Mouse (Mus musculus) hindbrain, embryonic 10.5 days (tissue): ENCODE data around the gene Nme4. TPM values are rescaled to one million over a fixed set of nuclear protein-coding genes. Genes with fewer than 3 reads are reported as not detected.
A peak's percentile ranks its signal among the peaks of the same experiment; 100 is the strongest.

ENCODE experiments used
- DNase-seq: peaks from one replicate; pipeline ENCODE4 v3.0.0-alpha.2; 2017; ENCODE audit warnings: low spot score
- H3K27ac ChIP-seq: fragments of 300-500 bp; sonication (generic); 2 replicates; pipeline ENCODE4 v1.5.1; 2016; ENCODE audit warnings: mild to moderate bottlenecking, moderate library complexity
- H3K27me3 ChIP-seq: fragments of 300-500 bp; sonication (generic); 2 replicates; pipeline ENCODE4 v1.6.1; 2016; ENCODE audit warnings: mild to moderate bottlenecking; ENCODE audit not compliant: poor library complexity, insufficient read depth, severe bottlenecking
- H3K36me3 ChIP-seq: fragments of 300-500 bp; sonication (generic); 2 replicates; pipeline ENCODE4 v1.6.1; 2016; ENCODE audit warnings: mild to moderate bottlenecking, moderate library complexity
- H3K4me1 ChIP-seq: fragments of 300-500 bp; sonication (generic); replicated peaks from 2 replicates; pipeline ENCODE4 v1.6.1; 2016; ENCODE audit warnings: mild to moderate bottlenecking
- H3K4me3 ChIP-seq: fragments of 300-500 bp; sonication (generic); 2 replicates; pipeline ENCODE4 v1.5.1; 2016; ENCODE audit warnings: mild to moderate bottlenecking, moderate library complexity
- H3K9me3 ChIP-seq: fragments of 300-500 bp; sonication (generic); 2 replicates; pipeline ENCODE4 v1.6.1; 2016; ENCODE audit warnings: mild to moderate bottlenecking, moderate library complexity
- WGBS: fragments of 180-500 bp; shearing (Covaris S2); methylation state at CpG from one replicate; pipeline ENCODE4 v1.1.7; 2016; 5-methylcytosine and 5-hydroxymethylcytosine counted together
- polyA plus RNA-seq: library from polyadenylated mRNA; unstranded; fragments of >200 nt; fragmentation: Nextera tagmentation; extraction: Ambion mirVana; gene quantifications from 2 replicates; pipeline ENCODE4 v1.2.1, GENCODE M21; 2016

Nme4 gene
- polyA plus RNA-seq, 1 experiment from 2014 or later = 95.9 TPM

- no peaks in the 10 kb centered on the region for H3K9me3 ChIP-seq
- H3K4me1 ChIP-seq = peaks cover 13% of the 10 kb centered on the region; the same call in 1 of the 2 replicates
- no peak overlapping the region for H3K4me3 ChIP-seq
- peaks cover 36% of the 10 kb centered on the region for H3K36me3 ChIP-seq
- H3K27ac ChIP-seq = no peak overlapping the region
- H3K27me3 ChIP-seq = no peaks in the 10 kb centered on the region
- 90% methylated on average over 8 of the region's 8 CpGs for WGBS
- no peak for DNase-seq
Measured at GRCm38 (mm10) chr17:26048118-26048517, 47.3 kb downstream of the Nme4 start.

GRCm38 (mm10) chr17:26046253-26046997 is 49.0 kb downstream of the Nme4 start:
- WGBS = 69% methylated on average over 10 of the region's 10 CpGs
- H3K36me3 ChIP-seq = peaks cover 21% of the 10 kb centered on the region
- no peaks in the 10 kb centered on the region for H3K9me3 ChIP-seq
- no peak for DNase-seq
- peaks cover 21% of the 10 kb centered on the region; the same call in 1 of the 2 replicates for H3K4me1 ChIP-seq
- H3K4me3 ChIP-seq = no peak overlapping the region
- H3K27me3 ChIP-seq = no peaks in the 10 kb centered on the region
- no peak overlapping the region for H3K27ac ChIP-seq

GRCm38 (mm10) chr17:26045285-26045684 is 50.1 kb downstream of the Nme4 start:
- H3K9me3 ChIP-seq = no peaks in the 10 kb centered on the region
- peaks cover 25% of the 10 kb centered on the region; the same call in 1 of the 2 replicates for H3K4me1 ChIP-seq
- no peak for DNase-seq
- H3K27ac ChIP-seq = no peak overlapping the region
- no peaks in the 10 kb centered on the region for H3K27me3 ChIP-seq
- peaks cover 13% of the 10 kb centered on the region; the same call in 1 of the 2 replicates for H3K36me3 ChIP-seq
- H3K4me3 ChIP-seq = no peak overlapping the region
- 61% methylated on average over 4 of the region's 4 CpGs for WGBS

GRCm38 (mm10) chr17:26043249-26043636 is 52.2 kb downstream of the Nme4 start:
- Histone ChIP-seq H3K4me3 (no peak overlapping the region), H3K9me3 (no peaks in the 10 kb centered on the region), H3K27ac (peak overlapping the region; percentile 37; the same call in 1 of the 2 replicates), H3K4me1 (peaks cover 25% of the 10 kb centered on the region; the same call in 1 of the 2 replicates), H3K27me3 (no peaks in the 10 kb centered on the region), H3K36me3 (peaks cover 5% of the 10 kb centered on the region; the same call in 1 of the 2 replicates)
- no peak for DNase-seq
- 80% methylated on average over 5 of the region's 5 CpGs for WGBS

- WGBS = 86% methylated on average over 13 of the region's 13 CpGs
- no peak for DNase-seq
- Histone ChIP-seq H3K27ac (peak overlapping the region; percentile 37; the same call in 1 of the 2 replicates), H3K4me3 (no peak overlapping the region), H3K27me3 (no peaks in the 10 kb centered on the region), H3K9me3 (no peaks in the 10 kb centered on the region), H3K36me3 (peaks cover 7% of the 10 kb centered on the region), H3K4me1 (peaks cover 25% of the 10 kb centered on the region; the same call in 1 of the 2 replicates)
Measured at GRCm38 (mm10) chr17:26042599-26043248, 52.7 kb downstream of the Nme4 start.

Other genes with a start within 250 kb of the Nme4 start
- gene Wdr90, start 234.1 kb downstream of the Nme4 start, polyA plus RNA-seq = 46.0 and 54.4 TPM in 2 replicates
- gene Mcrip2, start 226.8 kb downstream of the Nme4 start, polyA plus RNA-seq = 10.6 and 14.7 TPM in 2 replicates
- 69.9 and 73.9 TPM in 2 replicates for gene Mettl26, start 220.5 kb downstream of the Nme4 start, polyA plus RNA-seq
- 5.8 and 26.3 TPM in 2 replicates for gene Wfikkn1, start 214.7 kb downstream of the Nme4 start, polyA plus RNA-seq
- 33.4 and 43.4 TPM in 2 replicates for gene Rab40c, start 175.9 kb downstream of the Nme4 start, polyA plus RNA-seq
- 65.4 and 72.6 TPM in 2 replicates for gene Pigq, start 150.7 kb downstream of the Nme4 start, polyA plus RNA-seq
- gene Nhlrc4, start 150.6 kb downstream of the Nme4 start, polyA plus RNA-seq = 0.21 and 0.55 TPM in 2 replicates
- gene A930017K11Rik, start 143.0 kb downstream of the Nme4 start, polyA plus RNA-seq = 0.25 and 0.34 TPM in 2 replicates
- 32.4 and 35.0 TPM in 2 replicates for gene Capn15, start 109.8 kb downstream of the Nme4 start, polyA plus RNA-seq
- 24.7 and 30.9 TPM in 2 replicates for gene Rab11fip3, start 26.0 kb downstream of the Nme4 start, polyA plus RNA-seq
- 30.2 and 30.7 TPM in 2 replicates for gene Decr2, start 5.3 kb downstream of the Nme4 start, polyA plus RNA-seq
- 1.8 and 1.9 TPM in 2 replicates for gene Tmem8, start 17.7 kb upstream of the Nme4 start, polyA plus RNA-seq
- 301 and 318 TPM in 2 replicates for gene Mrpl28, start 27.9 kb upstream of the Nme4 start, polyA plus RNA-seq
- 9.1 and 9.4 TPM in 2 replicates for gene Axin1, start 43.1 kb upstream of the Nme4 start, polyA plus RNA-seq
- gene Pdia2, start 103.5 kb upstream of the Nme4 start, polyA plus RNA-seq = 0.55 and 1.3 TPM in 2 replicates
- 0.81 and 1.5 TPM in 2 replicates for gene Rgs11, start 107.3 kb upstream of the Nme4 start, polyA plus RNA-seq
- 6.4 and 8.3 TPM in 2 replicates for gene Arhgdig, start 112.2 kb upstream of the Nme4 start, polyA plus RNA-seq
- 26.8 and 30.8 TPM in 2 replicates for gene Fam234a, start 148.6 kb upstream of the Nme4 start, polyA plus RNA-seq
- gene Luc7l, start 157.3 kb upstream of the Nme4 start, polyA plus RNA-seq = 113 and 128 TPM in 2 replicates